Mouse (Mus musculus) heart, embryonic 11.5 days (tissue): ENCODE results near the gene Ddx5. TPM values are rescaled to one million over a fixed set of nuclear protein-coding genes. Genes with fewer than 3 reads are reported as not detected.

Experiments used
- ATAC-seq: fragments of 200-750 bp; cut with Nextera tagmentation; replicated peaks from 2 replicates; pipeline ENCODE4 v1.8.0; 2017; ENCODE audit warnings: moderate library complexity; ENCODE audit not compliant: insufficient number of reproducible peaks, low FRiP score, low TSS enrichment
- H3K27ac ChIP-seq: fragments of 300-500 bp; sonication (generic); 2 replicates; pipeline ENCODE4 v1.5.1; 2014; ENCODE audit warnings: mild to moderate bottlenecking, low read depth, low read length
- H3K27me3 ChIP-seq: fragments of 300-500 bp; sonication (generic); 2 replicates; pipeline ENCODE4 v1.6.1; 2014; ENCODE audit warnings: mild to moderate bottlenecking, low read length, mixed read lengths; ENCODE audit not compliant: control insufficient read depth, insufficient read depth
- H3K36me3 ChIP-seq: fragments of 300-500 bp; sonication (generic); 2 replicates; pipeline ENCODE4 v1.6.1; 2014; ENCODE audit warnings: mild to moderate bottlenecking, low read length, moderate library complexity, mixed read lengths; ENCODE audit not compliant: control insufficient read depth, insufficient read depth
- H3K4me1 ChIP-seq: fragments of 300-500 bp; sonication (generic); 2 replicates; pipeline ENCODE4 v1.6.1; 2014; ENCODE audit warnings: low read length; ENCODE audit not compliant: control insufficient read depth, insufficient read depth
- H3K4me2 ChIP-seq: fragments of 300-500 bp; sonication (generic); 2 replicates; pipeline ENCODE4 v1.6.1; 2014; ENCODE audit warnings: mild to moderate bottlenecking, moderate library complexity
- H3K4me3 ChIP-seq: fragments of 300-500 bp; sonication (generic); 2 replicates; pipeline ENCODE4 v1.5.1; 2014; ENCODE audit warnings: low read depth, low read length
- H3K9ac ChIP-seq: fragments of 300-500 bp; sonication (generic); 2 replicates; pipeline ENCODE4 v1.6.1; 2014; ENCODE audit warnings: mild to moderate bottlenecking, low read depth, low read length, moderate library complexity
- H3K9me3 ChIP-seq: fragments of 300-500 bp; sonication (generic); replicated peaks from 2 replicates; pipeline ENCODE4 v1.6.1; 2016; ENCODE audit warnings: low read length; ENCODE audit not compliant: control insufficient read depth
- WGBS: fragments of 180-500 bp; shearing (Covaris S2); extraction: QIAGEN DNeasy Blood & Tissue Kit; methylation state at CpG from one replicate; pipeline ENCODE4 v1.1.7; 2014; ENCODE audit not compliant: insufficient replicate concordance; 5-methylcytosine and 5-hydroxymethylcytosine counted together
- polyA plus RNA-seq: library from polyadenylated mRNA; unstranded; fragments of >200 nt; fragmentation: Nextera tagmentation; extraction: Ambion mirVana; gene quantifications from 2 replicates; pipeline ENCODE4 v1.2.1, GENCODE M21; 2014

The Ddx5 gene
- polyA plus RNA-seq, 1 experiment from 2014 or later, result 291 TPM

DNA sequence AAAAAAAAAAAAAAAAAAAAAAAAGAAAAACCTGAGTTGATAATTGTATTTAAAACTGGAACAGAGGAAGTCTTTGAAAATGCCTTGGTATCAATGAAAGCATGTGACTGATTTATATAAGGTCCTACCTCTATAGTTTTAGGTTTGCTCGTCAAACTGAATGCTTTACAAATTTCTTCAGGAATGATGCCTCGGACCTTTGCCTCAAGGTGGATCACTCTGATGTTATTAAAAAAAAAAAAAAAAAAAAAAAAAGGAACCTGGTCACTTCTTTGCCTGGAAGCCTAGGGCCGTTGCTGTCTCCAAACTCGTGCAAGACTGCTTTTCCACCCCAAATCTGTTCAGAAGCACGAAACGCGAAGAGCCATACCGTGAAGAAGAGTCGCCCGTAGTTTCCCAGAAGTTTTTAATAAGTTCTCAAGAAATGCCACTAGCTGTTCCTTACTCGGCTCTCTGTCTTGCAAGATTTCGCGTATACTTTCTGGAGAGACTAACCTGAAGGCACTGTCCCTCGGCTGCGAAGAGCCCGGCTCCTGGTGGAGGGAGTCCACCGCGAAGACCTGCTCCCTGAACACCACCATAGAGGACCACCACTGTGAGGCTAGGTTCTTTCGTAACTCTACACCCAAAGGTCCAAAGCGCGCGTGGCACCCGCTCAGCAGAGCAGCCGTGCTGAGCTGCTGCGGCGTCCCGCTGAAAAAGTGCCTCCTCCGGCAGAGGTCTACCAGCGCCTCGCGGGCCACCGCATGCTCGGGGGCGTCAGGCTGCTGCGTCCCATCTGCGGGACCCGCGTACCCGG lies 10.2 kb downstream of the Ddx5 start:
- ATAC-seq, result peak; percentile 64

DNA sequence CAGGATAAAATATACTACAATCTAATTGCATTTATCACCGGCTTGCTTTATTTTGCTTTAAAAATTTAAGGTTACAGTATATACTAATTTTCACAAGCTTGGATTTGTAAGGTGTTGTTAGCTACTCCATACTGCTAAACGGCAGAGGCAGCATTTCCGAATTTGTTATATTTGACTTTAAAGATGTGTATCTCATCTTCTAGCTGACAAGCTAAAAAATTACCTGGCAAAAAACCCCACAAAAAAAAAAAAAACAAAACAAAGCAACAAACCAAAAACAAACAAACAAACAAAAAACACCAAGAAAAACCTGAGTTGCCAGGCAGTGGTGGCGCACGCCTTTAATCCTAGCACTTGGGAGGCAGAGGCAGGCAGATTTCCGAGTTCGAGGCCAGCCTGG lies 10.9 kb downstream of the Ddx5 start:
- H3K9ac ChIP-seq, result no peak overlapping the region
- peak overlapping the region; percentile 91; the same call in 1 of the 2 replicates for H3K4me2 ChIP-seq
- no peaks in the 10 kb centered on the region for H3K27me3 ChIP-seq
- no peak for ATAC-seq
- H3K4me1 ChIP-seq, result 0 out of 2 replicates have a peak, but pooled peaks cover 3% of the 10 kb centered on the region
- WGBS, result 89% methylated on average over 7 of the region's 7 CpGs
- no peaks in the 10 kb centered on the region for H3K9me3 ChIP-seq
- H3K36me3 ChIP-seq, result peaks cover 30% of the 10 kb centered on the region
- H3K4me3 ChIP-seq, result peak overlapping the region; percentile 78; the same call in 1 of the 2 replicates
- no peak overlapping the region for H3K27ac ChIP-seq

More for the DNA sequence above, 10.2 kb downstream of the Ddx5 start:
- WGBS, result 3% methylated on average over 39 of the region's 39 CpGs
- H3K27ac ChIP-seq, result peak overlapping the region; percentile 97
- H3K9me3 ChIP-seq, result no peaks in the 10 kb centered on the region
- H3K27me3 ChIP-seq, result no peaks in the 10 kb centered on the region
- peak overlapping the region; percentile 78 for H3K4me3 ChIP-seq
- peak overlapping the region; percentile 91 for H3K4me2 ChIP-seq
- H3K9ac ChIP-seq, result peak overlapping the region; percentile 95
- peaks cover 32% of the 10 kb centered on the region for H3K36me3 ChIP-seq
- H3K4me1 ChIP-seq, result 0 out of 2 replicates have a peak, but pooled peaks cover 3% of the 10 kb centered on the region

DNA sequence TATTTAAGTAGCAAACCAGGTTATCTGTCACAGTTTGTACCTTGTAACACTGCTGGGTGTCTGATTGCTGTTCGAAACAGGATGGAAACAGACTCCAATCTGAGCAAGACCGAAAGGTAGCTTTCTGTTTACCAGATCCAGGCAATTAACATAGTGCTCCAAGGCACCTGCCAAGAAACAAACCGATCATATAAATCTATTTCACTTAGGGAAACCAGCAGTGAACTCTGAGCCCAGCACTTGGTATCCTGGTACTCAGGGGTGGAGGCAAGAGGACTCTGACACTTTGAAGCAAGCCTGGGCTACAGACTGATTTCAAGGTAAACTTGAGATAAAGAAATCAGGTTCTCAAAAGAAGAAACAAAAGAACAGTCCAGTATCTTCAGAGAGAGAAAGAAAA lies 11.6 kb downstream of the Ddx5 start:
- 90% methylated on average over 3 of the region's 3 CpGs for WGBS
- ATAC-seq, result no peak
- no peaks in the 10 kb centered on the region for H3K27me3 ChIP-seq
- no peak overlapping the region for H3K27ac ChIP-seq
- H3K4me2 ChIP-seq, result no peak overlapping the region
- H3K4me3 ChIP-seq, result no peak overlapping the region
- peaks cover 29% of the 10 kb centered on the region for H3K36me3 ChIP-seq
- no peaks in the 10 kb centered on the region for H3K9me3 ChIP-seq
- 0 out of 2 replicates have a peak, but pooled peaks cover 3% of the 10 kb centered on the region for H3K4me1 ChIP-seq
- H3K9ac ChIP-seq, result no peak overlapping the region

- 0 out of 2 replicates have a peak, but pooled peaks cover 3% of the 10 kb centered on the region for H3K4me1 ChIP-seq
- no peaks in the 10 kb centered on the region for H3K9me3 ChIP-seq
- no peak overlapping the region for H3K4me3 ChIP-seq
- no peaks in the 10 kb centered on the region for H3K27me3 ChIP-seq
- no peak overlapping the region for H3K27ac ChIP-seq
- no peak overlapping the region for H3K9ac ChIP-seq
- ATAC-seq, result no peak
- WGBS, result 92% methylated on average over 4 of the region's 4 CpGs
- H3K4me2 ChIP-seq, result no peak overlapping the region
- H3K36me3 ChIP-seq, result peaks cover 31% of the 10 kb centered on the region
Observed at GRCm38 (mm10) chr11:106776960-106777359, 12.0 kb downstream of the Ddx5 start.

GRCm38 (mm10) chr11:106773061-106773460 lies 15.9 kb downstream of the Ddx5 start:
- Histone ChIP-seq H3K4me3 (no peak overlapping the region), H3K4me1 (0 out of 2 replicates have a peak, but pooled peaks cover 3% of the 10 kb centered on the region), H3K27me3 (no peaks in the 10 kb centered on the region), H3K9ac (no peak overlapping the region), H3K36me3 (peaks cover 49% of the 10 kb centered on the region), H3K9me3 (no peaks in the 10 kb centered on the region), H3K27ac (no peak overlapping the region), H3K4me2 (no peak overlapping the region)
- 93% methylated on average over 9 of the region's 9 CpGs for WGBS
- ATAC-seq, result no peak

DNA sequence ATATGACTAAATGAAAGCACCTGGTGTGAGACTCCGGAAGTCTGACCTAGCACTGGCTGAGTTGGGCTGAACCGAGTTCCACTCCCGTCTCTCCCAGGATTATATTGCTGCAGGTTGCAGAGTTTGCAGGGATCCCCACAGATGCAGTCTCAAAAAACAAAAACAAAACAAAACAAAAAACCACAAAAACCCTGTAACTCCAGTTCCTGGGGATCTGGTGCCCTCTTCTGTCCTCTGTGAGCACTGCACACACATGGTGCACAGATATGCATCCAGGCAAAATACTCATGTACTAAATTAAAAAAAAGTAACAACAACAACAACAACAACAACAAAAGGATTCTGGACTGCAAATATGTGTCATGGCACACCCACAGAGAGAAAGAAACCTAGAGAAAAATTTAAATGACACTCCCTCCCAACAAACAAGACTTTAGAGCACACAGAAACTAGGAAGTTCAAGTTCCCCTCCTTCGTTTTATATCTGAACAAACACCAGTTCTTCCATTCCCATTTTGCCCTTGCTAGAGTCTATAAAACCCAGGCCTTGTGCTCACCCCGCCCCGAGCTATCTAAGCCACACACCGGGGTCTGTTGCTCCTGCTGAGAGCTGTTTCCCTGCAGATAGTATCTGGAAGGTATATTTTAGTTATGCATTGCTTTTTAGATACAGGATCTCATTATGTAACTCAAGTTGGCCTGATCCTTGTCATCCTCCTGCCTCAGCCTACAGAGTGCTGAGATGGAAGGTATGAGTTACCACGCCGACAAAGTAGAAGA lies 18.6 kb downstream of the Ddx5 start:
- no peak for ATAC-seq
- Histone ChIP-seq H3K4me3 (no peak overlapping the region), H3K4me2 (no peak overlapping the region), H3K9me3 (no peaks in the 10 kb centered on the region), H3K27me3 (no peaks in the 10 kb centered on the region), H3K4me1 (no peaks in the 10 kb centered on the region), H3K27ac (no peak overlapping the region), H3K9ac (no peak overlapping the region), H3K36me3 (peaks cover 65% of the 10 kb centered on the region)
- WGBS, result 92% methylated on average over 9 of the region's 9 CpGs

- H3K27me3 ChIP-seq, result no peaks in the 10 kb centered on the region
- no peak for ATAC-seq
- no peak overlapping the region for H3K27ac ChIP-seq
- H3K4me1 ChIP-seq, result peaks cover 16% of the 10 kb centered on the region
- H3K9ac ChIP-seq, result no peak overlapping the region
- no peaks in the 10 kb centered on the region for H3K9me3 ChIP-seq
- WGBS, result 92% methylated on average over 4 of the region's 4 CpGs
- no peak overlapping the region for H3K4me3 ChIP-seq
- no peak overlapping the region for H3K4me2 ChIP-seq
- H3K36me3 ChIP-seq, result peaks cover 45% of the 10 kb centered on the region
Observed at GRCm38 (mm10) chr11:106767516-106767915, 21.5 kb downstream of the Ddx5 start.

- peaks cover 40% of the 10 kb centered on the region for H3K36me3 ChIP-seq
- H3K27ac ChIP-seq, result no peak overlapping the region
- H3K9me3 ChIP-seq, result no peaks in the 10 kb centered on the region
- no peak overlapping the region for H3K4me2 ChIP-seq
- peaks cover 22% of the 10 kb centered on the region for H3K4me1 ChIP-seq
- H3K9ac ChIP-seq, result no peak overlapping the region
- WGBS, result 92% methylated on average over 4 of the region's 4 CpGs
- no peaks in the 10 kb centered on the region for H3K27me3 ChIP-seq
- no peak for ATAC-seq
- H3K4me3 ChIP-seq, result no peak overlapping the region
Observed at GRCm38 (mm10) chr11:106766611-106767162, 22.3 kb downstream of the Ddx5 start.
